Mouse (Mus musculus) cerebellum, postnatal 36 days (tissue): ENCODE results near the gene Phyh.

ENCODE experiments used
- DNase-seq, 2 experiments: peaks; one replicate each; pipeline ENCODE4 v3.0.0; 2021 to 2022; ENCODE audit warnings: mixed read lengths in 2 of 2

The Phyh gene

GRCm38 (mm10) chr2:4918860-4919739 is at the start of gene Phyh:
Gene Phyh (plus strand): TSS chr2:4919019.
- peak; percentile 81 to 84 for DNase-seq

DNA sequence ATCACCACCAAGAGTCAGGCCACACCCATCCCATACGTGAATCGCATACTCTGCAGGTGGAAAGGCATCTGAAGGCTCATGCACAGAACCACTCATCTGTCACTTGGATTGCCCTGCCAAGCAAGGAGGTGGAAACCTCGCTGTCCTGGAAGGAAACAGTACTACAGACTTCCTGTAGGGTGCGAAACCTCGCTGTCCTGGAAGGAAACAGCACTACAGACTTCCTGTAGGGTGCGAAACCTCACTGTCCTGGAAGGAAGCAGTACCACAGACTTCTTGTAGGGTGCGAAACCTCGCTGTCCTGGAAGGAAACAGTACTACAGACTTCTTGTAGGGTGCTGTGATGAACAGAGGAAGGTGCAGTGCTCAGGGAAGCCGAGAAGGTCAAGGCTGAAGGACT is 46.1 kb upstream of the Phyh start:
- no peak for DNase-seq

DNA sequence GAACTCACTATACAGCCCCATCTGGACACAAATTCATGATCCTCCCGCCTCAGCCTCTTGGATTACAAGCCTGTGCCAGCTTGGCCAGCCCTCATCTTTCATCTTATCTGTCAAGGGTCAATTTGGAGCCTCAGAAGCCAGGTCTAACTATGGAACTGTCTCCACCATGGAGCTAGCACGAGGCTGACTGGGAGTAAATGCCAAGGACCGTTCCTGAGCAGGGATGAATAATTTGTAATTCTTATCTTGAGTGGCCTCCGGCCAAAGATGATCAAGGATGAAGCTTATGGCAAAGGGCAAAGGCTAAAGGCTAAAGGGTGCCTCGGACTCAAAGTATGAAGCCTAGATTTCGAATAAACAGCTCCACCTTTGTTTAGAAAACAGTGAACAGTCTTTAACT is 45.5 kb upstream of the Phyh start:
- no peak for DNase-seq

DNA sequence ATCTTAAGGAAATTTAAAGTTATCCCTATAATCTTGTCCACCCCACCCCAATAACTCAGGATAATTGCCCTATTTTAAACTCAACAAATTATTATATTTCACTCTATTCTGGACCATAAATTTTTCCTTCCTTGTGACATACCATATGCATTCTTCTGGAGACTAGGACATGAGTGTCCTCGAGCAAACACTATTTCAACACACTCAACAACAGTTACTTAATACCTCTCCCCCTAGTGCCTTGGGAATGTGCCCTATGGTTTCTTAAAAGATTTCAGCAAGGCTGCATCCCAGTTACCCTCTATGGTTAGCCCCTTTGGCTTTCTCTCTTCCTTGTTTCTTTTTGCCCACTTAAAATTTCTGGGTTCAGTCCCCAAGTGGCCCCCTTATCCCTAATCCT is 43.7 kb upstream of the Phyh start:
- DNase-seq, result no peak

GRCm38 (mm10) chr2:4876131-4876530 is 42.7 kb upstream of the Phyh start:
- DNase-seq, result no peak

DNA sequence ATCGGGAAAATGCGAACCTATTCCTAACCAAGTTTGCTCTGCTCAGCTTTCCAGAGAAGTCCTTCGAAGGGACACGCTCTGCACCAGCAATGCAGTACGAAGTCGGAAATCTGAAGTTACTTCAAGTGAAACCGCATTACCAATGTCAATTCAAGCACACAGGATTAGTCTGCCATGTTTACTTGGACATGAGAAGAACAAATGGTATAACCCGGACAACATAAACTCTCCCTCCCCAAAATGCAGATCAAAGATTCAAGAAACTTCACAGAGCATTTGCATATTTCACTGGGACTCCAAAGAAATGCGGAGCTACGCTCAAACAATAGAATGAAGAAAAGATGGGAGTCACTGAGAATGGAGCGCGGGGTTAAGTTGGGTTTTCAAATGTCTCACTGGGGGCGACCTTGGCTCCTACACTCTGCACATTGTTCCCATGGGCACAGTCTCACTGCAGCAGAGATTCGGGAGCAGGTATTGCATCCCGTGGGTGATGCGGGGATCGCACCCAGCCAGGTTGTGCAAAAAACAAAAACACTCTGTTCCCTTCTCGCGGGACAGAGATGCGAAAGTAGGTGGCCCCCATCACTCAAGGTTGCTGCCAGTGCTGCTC is 38.0 kb upstream of the Phyh start:
- peak; percentile 42 for DNase-seq

DNA sequence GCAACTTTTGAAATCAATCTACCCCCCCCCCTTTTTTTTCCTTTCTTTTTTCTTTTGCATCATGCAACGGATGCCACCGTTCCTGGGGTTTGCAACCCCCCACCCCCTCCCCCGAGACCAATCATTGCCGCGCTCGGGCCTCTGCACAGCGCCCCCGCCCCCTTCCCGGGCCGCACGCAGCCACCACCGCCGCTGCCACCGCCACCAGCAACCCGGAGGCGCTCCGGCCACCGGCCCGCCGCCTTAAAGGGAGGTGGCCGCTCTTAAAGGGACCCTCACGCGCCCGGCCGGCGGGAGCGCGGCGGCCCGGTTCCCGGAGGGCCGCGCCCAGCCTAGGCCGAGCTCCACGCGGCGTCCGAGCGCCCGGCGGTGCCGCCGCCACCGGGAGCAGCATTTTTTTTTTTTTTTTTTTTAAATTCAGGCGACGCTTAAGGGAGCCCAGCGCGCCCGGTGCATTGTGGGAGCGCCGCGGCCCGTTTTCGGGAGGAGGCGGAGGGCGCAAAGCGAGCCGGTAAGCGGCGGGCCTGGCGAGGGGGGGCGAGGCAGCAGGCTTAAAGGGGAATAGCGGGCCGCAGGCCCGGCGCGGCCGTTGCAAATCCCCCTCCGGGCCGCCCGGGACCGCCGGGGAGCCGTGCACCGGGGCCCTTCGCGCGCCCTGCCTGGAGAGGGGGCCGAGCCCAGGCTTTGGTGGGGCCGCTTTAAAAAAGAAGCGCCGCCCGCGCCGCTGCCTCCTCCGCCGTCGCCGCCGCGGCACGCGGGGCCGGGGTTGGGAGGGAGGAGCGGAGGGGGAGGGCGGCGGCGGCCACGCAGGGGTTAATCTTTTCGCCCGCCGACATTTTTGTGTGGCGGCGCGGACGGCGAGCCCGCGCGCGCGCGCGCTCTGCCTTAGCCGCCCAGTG is 37.2 kb upstream of the Phyh start, which contains the start of gene Sephs1:
Gene Sephs1, plus strand, starts transcription at position 215 of the 899 bp plus-strand sequence.
- DNase-seq, result peak; percentile 85 to 90

DNA sequence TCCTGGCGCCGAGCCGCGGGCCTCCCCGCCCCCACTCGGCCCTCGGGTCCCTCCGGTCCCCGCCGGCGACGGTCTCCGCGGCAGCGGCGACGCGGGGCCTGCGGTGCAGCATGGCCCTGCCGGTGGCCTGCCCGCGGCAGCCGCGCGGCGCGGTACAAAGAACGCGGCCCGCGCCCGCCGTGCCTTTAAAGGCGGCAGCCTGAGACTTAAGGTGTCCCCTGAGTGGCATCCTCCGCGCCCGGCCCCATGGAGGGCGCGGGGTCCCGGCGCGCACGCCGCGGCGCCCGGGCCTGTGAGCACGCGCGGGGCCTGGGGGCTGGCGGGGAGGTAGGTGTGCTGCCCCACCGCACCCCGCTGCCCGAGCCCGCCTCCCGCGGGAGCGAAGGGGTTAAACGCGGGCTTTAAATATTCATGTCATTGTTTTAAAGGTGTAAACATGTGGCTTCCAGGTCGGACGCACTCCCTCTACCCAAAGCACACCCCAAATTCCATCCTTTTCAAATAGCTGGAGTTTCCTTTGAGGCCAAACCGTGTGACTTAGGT is 36.5 kb upstream of the Phyh start:
- peak; percentile 71 to 75 for DNase-seq

- no peak for DNase-seq
Measured at GRCm38 (mm10) chr2:4883009-4883704, 35.7 kb upstream of the Phyh start.

DNA sequence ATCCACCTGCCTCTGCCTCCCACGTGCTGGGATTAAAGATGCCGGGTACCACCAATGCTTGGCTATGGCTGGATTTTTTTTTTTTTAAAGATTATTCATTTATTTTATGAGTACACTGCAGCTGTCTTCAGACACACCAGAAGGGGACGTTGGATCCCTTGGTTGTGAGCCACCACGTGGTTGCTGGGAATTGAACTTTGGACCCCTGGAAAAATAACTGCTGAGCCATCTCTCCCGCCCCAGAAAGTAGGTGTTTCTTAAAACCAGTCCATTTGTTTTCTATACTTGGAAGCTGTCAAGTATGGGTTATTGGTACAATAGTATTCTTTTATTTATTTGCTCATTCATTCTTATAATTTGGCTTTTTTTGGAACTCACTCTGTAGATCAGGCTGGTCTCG is 31.9 kb upstream of the Phyh start:
- DNase-seq, result no peak

DNA sequence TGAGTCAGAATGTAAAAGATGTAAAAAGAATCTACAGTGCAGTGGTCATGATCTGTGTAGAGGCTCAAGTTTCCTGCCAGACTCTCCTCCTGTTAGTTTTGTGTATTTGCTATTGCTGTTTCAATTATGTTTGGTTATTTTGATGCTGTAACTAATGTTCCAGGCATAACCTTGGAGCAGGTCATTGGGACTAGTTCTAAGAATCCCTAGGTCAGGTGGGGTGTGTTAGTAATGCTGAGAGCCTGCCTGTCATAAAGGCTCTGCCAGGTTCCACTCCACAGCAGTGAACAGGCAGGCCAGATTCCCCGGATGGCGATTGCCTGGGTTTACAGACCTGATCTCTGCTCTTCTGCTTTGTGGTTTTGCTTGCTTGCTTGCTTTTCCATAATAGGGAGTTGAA is 23.2 kb upstream of the Phyh start:
- no peak for DNase-seq

DNA sequence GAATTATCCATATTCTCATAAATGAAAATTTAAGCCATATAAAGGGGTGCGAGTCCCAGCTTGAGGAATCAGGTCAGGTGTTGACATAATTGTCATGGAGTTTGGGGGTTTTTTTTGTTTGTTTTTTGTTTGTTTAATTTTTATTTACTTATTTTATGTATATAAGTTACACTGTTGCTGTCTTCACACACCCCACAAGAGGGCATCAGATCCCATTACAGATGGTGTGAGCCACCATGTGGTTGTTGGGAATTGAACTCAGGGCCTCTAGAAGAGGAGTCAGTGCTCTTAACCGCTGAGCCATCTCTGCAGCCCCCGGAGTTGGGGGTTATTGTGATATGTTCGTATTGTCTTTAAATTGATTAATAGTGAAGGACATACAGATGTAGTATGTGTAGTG is 21.8 kb upstream of the Phyh start:
- DNase-seq, result no peak

- no peak for DNase-seq
Measured at GRCm38 (mm10) chr2:4900624-4901023, 18.2 kb upstream of the Phyh start.

- DNase-seq, result no peak
Measured at GRCm38 (mm10) chr2:4902346-4902745, 16.5 kb upstream of the Phyh start.

DNA sequence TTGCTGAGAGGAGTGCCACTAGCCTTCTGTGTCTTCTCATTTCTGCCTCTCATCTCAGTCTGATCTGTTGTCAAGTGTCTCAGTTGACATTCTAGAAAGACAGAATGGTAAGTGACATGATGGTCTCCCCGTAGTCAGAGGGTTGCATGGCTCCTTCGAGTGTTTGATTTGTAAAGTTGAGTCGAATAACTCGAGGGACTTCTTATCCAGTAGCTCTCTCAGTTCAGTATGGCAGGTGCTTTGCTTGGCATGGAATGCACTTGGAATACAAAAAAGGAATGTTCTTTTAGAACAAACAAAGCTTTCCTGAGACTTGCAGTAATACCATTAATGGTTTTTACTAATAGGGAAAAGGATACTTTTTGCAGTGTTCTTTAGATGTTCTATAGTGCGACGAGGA is 11.7 kb upstream of the Phyh start:
- DNase-seq, result no peak

DNA sequence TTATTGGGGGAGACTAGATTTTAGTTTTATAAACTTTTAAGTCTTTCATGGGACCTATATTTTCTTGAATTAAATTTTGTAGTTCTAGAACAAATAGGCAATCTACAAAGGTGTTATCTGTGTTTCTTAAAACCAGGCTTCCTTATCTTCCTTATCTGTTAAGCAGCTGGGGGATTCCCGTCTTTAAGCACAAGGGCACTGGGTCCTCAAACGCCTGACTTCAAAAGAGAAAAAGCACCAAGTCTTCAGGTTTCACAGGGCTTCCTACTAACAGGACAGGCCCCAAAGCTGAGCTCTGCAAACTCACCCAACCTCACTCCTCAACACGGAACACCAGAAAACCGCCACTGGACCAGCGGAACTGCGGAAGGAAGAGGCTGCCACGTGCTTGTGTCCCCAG is 10.9 kb upstream of the Phyh start:
- DNase-seq, result no peak

DNA sequence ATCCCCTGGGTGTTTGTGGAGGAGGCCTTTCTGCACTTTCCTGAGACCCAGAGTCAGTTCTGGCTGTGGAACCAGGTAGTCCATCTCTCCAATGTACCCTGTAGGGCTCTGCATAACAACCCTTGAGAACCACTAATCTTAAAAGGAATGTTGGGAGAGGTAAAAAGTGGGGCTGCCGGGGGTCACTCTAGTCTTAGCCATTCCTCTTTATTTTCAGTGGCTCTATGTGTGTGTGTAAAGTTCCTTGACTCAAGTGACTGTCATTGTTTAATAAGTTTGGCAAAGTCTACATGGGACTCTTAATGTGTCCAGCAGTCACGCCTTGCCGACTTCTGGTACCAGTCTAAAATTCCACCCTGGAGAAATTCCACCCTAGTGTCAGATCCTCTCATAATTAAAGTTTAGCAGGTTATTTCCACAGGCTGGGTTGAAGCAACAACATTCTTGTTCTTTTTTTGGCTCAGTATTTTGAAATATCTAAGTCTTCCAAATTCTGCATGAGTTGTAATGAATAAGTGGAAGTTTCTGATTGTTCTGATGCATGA is 10.0 kb upstream of the Phyh start:
- no peak for DNase-seq

DNA sequence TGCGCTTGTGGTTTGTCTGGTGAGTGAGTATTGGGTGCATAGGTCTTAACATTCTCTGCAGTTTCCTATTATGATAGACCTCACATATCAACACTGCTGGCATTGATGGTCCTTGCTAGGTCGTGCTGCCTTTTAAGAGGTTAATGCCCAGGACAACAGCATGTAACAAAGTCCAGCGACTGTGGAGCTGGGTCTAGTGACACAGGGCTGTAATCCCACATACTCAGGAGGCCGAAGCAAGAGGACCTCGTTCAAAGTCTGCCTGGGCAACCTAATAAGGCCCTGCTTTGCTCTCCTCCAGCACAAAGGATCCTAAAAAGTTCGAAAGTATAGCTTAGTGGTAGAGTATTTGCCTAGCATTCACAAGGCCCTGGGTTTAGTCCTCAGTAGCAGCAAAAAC is 8.9 kb upstream of the Phyh start:
- no peak for DNase-seq

DNA sequence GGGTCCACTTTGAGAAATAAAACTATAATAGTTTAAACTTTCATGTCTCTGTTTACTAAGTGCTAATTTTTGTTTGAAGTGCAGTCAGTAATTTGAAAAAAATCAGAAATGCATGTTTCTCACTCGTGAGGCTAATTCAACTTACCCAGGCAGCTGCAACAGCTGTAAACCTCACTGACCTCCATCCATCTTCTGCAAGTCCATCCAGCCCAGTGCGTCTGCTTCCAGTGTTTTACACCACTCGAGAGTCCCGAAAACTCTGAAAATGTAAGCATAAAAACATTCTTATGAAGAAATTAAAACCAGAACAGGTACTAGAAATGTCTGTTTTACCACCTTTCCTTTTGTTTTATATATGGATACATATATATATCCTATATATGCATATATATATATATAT is 8.3 kb upstream of the Phyh start:
- DNase-seq, result no peak

- no peak for DNase-seq
Measured at GRCm38 (mm10) chr2:4913949-4914348, 4.9 kb upstream of the Phyh start.

DNA sequence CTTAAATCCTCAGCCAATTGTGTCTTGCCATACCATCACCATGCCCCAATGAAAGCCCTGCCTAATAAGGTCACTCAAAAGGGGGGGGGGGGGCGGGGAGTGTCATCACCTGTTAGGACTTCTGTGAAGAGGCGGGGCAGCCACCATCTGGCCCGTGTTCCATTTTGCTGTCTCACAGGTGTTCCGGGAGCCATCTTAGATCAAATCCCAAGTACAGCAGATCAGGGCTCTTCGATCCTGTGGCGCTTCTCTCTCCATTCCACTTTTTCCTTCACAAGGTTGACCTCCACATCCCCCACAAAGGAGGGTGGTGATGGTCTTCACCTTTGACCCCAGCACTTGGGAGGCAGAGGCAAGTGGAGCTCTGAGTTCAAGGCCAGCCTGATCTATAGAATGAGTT is 2.8 kb upstream of the Phyh start:
- no peak for DNase-seq
